Mouse (Mus musculus): ENCODE data around the gene Ankrd34b. TPM values are rescaled to one million over a fixed set of nuclear protein-coding genes. Genes with fewer than 3 reads are reported as not detected.

The Ankrd34b gene
- polyA plus RNA-seq, 1 experiment from 2014 or later = 0.04 TPM

- Histone ChIP-seq H3K9ac (ENCODE audit: low read depth, low read length) (no peak overlapping the region), H3K4me2 (no peak overlapping the region), H3K36me3 (ENCODE audit: control insufficient read depth, insufficient read depth, low read length) (peaks cover 2% of the 10 kb centered on the region; the same call in 1 of the 2 replicates), H3K9me3 (ENCODE audit: control insufficient read depth, low read length) (no peaks in the 10 kb centered on the region), H3K4me3 (ENCODE audit: low read depth, low read length) (no peak overlapping the region), H3K4me1 (replicated peaks; ENCODE audit: control insufficient read depth, insufficient read depth, low read length) (no peaks in the 10 kb centered on the region), H3K27ac (ENCODE audit: low read depth, low read length) (no peak overlapping the region), H3K27me3 (replicated peaks; ENCODE audit: control insufficient read depth, insufficient read depth, low read length) (no peaks in the 10 kb centered on the region)
- DNase-seq (ENCODE audit: low spot score) (no peak), ATAC-seq (replicated peaks; ENCODE audit: low FRiP score) (no peak)
- WGBS = 61% methylated on average over 2 of the region's 2 CpGs
These were observed 44.5 kb downstream of the Ankrd34b start for GRCm38 (mm10) chr13:92470151-92470550.

GRCm38 (mm10) chr13:92483348-92483747 lies 57.7 kb downstream of the Ankrd34b start:
- WGBS = 7% methylated on average over 3 of the region's 3 CpGs

GRCm38 (mm10) chr13:92483852-92484463 lies 58.3 kb downstream of the Ankrd34b start, which contains the start of gene Fam151b:
Gene Fam151b, minus strand, starts transcription at chr13:92484015.
- Histone ChIP-seq H3K4me3 (ENCODE audit: low read depth, low read length) (peak within 1 kb of the TSS; percentile 48), H3K27me3 (replicated peaks; ENCODE audit: control insufficient read depth, insufficient read depth, low read length) (no peaks in the 10 kb centered on the region), H3K4me1 (replicated peaks; ENCODE audit: control insufficient read depth, insufficient read depth, low read length) (no peaks in the 10 kb centered on the region), H3K9ac (ENCODE audit: low read depth, low read length) (peak within 1 kb of the TSS; percentile 74), H3K27ac (ENCODE audit: low read depth, low read length) (0 out of 2 replicates have a peak within 1 kb of the TSS, but pooled peaks have one; percentile 5), H3K4me2 (peak within 1 kb of the TSS; percentile 80), H3K9me3 (ENCODE audit: control insufficient read depth, low read length) (no peaks in the 10 kb centered on the region), H3K36me3 (ENCODE audit: control insufficient read depth, insufficient read depth, low read length) (no peaks in the 10 kb centered on the region)
- WGBS = 7% methylated on average over 19 of the region's 19 CpGs
- DNase-seq (ENCODE audit: low spot score) = peak; percentile 86
- ATAC-seq (replicated peaks; ENCODE audit: low FRiP score) = peak; percentile 100

More at GRCm38 (mm10) chr13:92483348-92483747, 57.7 kb downstream of the Ankrd34b start:
- peak overlapping the region; percentile 80 for H3K4me2 ChIP-seq
- no peaks in the 10 kb centered on the region for H3K36me3 ChIP-seq (ENCODE audit: control insufficient read depth, insufficient read depth, low read length)
- peak overlapping the region; percentile 48 for H3K4me3 ChIP-seq (ENCODE audit: low read depth, low read length)
- no peaks in the 10 kb centered on the region for H3K4me1 ChIP-seq (replicated peaks; ENCODE audit: control insufficient read depth, insufficient read depth, low read length)
- DNase-seq (ENCODE audit: low spot score) = no peak
- H3K9me3 ChIP-seq (ENCODE audit: control insufficient read depth, low read length) = no peaks in the 10 kb centered on the region
- H3K27ac ChIP-seq (ENCODE audit: low read depth, low read length) = no peak overlapping the region
- ATAC-seq (replicated peaks; ENCODE audit: low FRiP score) = peak; percentile 72
- peak overlapping the region; percentile 74 for H3K9ac ChIP-seq (ENCODE audit: low read depth, low read length)
- no peaks in the 10 kb centered on the region for H3K27me3 ChIP-seq (replicated peaks; ENCODE audit: control insufficient read depth, insufficient read depth, low read length)

- Histone ChIP-seq H3K27ac (ENCODE audit: low read depth, low read length) (no peak overlapping the region), H3K36me3 (ENCODE audit: control insufficient read depth, insufficient read depth, low read length) (peaks cover 6% of the 10 kb centered on the region; the same call in 1 of the 2 replicates), H3K4me1 (replicated peaks; ENCODE audit: control insufficient read depth, insufficient read depth, low read length) (no peaks in the 10 kb centered on the region), H3K9me3 (ENCODE audit: control insufficient read depth, low read length) (no peaks in the 10 kb centered on the region), H3K4me3 (ENCODE audit: low read depth, low read length) (no peak overlapping the region), H3K27me3 (replicated peaks; ENCODE audit: control insufficient read depth, insufficient read depth, low read length) (no peaks in the 10 kb centered on the region), H3K4me2 (no peak overlapping the region), H3K9ac (ENCODE audit: low read depth, low read length) (no peak overlapping the region)
- DNase-seq (ENCODE audit: low spot score) (no peak), ATAC-seq (replicated peaks; ENCODE audit: low FRiP score) (no peak)
- WGBS = 82% methylated on average over 4 of the region's 4 CpGs
These were observed 65.1 kb downstream of the Ankrd34b start for GRCm38 (mm10) chr13:92490817-92491216.

Other genes with a start within 250 kb of the Ankrd34b start
- gene Gm20379, start 119.9 kb upstream of the Ankrd34b start, polyA plus RNA-seq (2014; fragmentation: Nextera tagmentation; extraction: Ambion mirVana) = 0.90 and 1.1 TPM in 2 replicates
- gene Dhfr, start 71.2 kb upstream of the Ankrd34b start, polyA plus RNA-seq (2014; fragmentation: Nextera tagmentation; extraction: Ambion mirVana) = 30.1 and 31.3 TPM in 2 replicates
- 31.7 and 32.8 TPM in 2 replicates for gene Msh3, start 70.9 kb upstream of the Ankrd34b start, polyA plus RNA-seq (2014; fragmentation: Nextera tagmentation; extraction: Ambion mirVana)
- 0.19 TPM in 1 of 2 replicates, not detected in the other for gene Fam151b, start 58.1 kb downstream of the Ankrd34b start, polyA plus RNA-seq (2014; fragmentation: Nextera tagmentation; extraction: Ambion mirVana)
- gene Zfyve16, start 105.0 kb downstream of the Ankrd34b start, polyA plus RNA-seq (2014; fragmentation: Nextera tagmentation; extraction: Ambion mirVana) = 6.6 TPM in 2 replicates
- gene Spz1, start 150.3 kb downstream of the Ankrd34b start, polyA plus RNA-seq (2014; fragmentation: Nextera tagmentation; extraction: Ambion mirVana) = not detected in 2 replicates
- gene Serinc5, start 185.2 kb downstream of the Ankrd34b start, polyA plus RNA-seq (2014; fragmentation: Nextera tagmentation; extraction: Ambion mirVana) = 27.5 and 30.3 TPM in 2 replicates